Mouse (Mus musculus) cerebellum, adult 9-10 months (tissue): Measurements from ENCODE around the gene Magi1.
"Not testable (repeated sequence)": the region's sequence is repeated elsewhere in the genome, so short reads cannot be mapped to it uniquely, and the experiment has no call there.

Experiments
- DNase-seq: peaks from one replicate; pipeline ENCODE4 v3.0.0; 2022

Magi1 gene

DNA sequence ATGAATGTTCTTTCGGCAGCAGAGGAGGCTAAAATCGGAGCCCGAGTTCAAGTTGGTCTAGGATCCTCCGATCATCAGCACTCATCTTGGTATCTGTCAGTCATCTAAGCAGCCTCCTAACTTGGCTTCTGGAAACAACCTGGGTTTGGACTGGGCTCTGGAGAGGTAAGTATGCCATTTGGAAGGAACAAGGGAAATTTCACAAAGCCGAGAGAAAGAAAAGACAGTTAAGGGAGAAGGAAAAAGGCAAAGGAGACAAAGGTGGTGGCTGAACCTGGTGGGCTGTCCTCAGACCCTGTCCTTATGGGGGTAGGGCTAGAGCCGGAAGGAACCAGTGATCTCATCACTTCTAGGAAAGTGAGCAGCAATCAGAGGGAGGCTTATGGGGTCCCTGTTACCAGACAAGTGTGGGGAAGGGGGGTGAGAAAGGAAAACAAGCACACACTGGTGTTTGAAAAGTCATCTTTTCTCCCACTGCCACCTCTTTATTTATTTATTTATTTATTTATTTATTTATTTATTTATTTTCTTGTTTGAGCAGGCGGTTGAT lies 565.8 kb downstream of the Magi1 start:
- no peak for DNase-seq

DNA sequence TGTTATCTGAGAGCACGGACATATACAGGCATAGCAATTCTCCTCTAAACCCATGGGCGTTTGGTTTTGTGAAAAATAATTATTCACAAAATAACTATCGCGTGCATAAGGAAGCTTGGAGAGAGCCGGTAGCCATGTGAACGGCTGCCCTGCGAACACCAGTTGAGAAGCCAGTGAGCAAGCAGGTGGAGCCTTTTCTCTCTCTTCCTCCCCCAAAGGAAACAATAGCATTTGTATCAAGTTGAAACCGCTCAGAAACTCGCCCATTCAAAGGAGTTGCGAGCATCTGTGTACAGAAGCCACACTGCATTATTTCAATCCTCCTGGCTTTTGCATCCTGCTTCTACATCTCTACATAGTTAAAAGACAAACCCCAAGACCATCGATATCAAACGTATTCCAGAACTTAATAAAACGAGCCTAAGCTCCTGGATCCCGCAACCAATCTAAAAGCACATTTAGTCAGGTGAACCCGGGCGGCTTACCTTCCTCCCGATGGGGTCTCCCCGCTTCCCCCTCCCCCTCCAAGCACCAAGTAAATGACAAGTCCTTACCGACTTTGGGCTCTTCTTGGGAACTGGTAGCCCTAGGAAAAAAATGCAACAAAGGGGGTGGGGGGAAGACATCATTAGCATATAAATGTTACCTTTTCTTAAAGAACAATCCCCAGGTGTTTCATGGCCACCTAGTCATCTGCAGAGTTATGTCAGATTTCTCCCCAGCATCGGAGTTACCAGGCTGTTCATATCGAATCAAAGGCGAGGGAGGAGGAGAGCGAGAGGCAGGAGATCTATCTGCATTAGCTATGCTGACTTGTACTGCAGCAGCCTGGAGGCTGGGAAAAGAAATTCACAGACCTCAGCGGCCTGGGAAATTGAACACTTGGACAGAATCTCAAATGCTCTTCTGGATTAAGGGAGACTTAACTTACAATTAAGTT lies 566.8 kb downstream of the Magi1 start:
- no peak for DNase-seq

DNA sequence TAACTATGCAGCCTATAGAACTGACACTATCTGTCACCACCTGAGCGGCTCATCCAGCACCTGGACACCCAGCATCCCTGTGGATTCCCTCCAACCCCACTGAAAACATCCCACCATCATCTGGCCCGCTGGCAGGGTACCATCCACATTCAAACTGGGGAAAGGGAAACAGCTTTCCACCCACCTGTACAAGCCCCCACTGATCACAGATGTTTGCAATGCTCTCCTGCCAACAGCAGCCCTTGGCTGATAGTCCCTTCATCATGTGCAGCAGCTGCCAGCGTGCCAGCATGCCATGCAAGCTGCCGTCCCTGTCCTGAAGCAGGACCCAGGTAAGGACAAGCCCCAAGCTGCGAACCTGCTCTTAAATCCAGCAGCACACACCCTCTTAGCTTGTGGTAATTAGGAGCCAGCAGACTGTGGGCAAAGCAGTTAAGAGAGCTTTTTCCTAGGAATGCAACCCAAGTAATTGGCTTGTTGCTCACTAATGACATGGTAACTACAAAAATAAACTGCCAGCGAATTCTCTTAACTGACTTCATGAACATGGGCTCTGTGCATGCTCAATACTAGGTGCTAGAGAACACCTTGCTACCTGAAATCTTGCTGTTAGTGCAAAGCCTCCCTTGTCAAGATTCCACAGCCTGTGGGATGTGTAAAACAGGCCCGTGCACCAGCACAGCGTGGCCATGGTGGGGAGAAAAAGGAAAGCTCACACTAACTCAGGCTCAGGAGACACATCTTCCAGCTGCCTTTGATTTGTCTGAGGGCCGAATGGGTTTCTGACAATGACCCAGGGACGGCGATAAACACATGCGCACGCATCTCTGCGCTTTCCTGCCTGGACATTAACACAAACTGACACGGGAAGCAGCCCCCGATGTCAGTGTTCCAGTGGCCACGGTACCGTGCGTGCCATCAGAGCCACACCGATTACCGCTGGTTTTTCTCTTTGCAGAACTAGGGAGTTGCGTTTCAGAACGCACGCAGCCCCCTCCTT lies 568.2 kb downstream of the Magi1 start:
- no peak for DNase-seq

DNA sequence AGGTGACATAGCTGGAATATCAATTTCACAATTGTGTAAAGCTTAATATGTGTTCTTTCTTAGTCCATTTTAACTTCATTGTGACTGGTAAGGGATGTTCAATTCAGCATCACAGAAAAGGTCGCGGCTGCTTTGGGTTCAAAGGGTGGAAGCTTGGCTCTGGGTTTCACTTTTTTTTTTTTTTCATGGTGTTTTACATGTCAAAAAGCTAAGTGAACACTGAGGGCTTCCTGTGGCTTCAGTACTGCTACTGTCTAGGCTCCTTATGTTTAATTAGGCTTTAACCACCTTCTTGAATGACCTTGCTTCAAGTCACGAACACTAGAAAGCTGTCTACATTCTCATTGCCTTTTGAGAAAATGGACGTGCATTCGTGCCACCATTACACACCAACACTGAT lies 579.4 kb downstream of the Magi1 start:
- DNase-seq: no peak

DNA sequence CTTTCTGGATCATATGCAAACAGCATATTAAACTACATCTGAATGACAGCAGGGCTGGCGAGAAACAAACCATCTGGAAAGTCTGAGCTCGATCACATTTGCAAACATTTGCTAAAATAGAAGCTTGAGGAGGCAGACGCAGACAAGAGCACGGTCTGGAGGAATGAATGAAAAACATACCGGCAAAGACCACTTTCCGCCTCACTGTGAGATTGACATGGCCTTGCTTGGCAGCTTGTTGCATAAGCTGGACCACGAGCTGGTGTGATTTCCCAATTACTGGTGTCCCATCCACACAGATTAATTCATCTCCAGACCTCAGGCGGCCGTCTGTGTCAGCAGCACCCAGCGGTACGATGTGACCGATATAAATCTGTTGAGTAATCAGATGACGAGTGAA lies 584.3 kb downstream of the Magi1 start:
- DNase-seq: no peak

DNA sequence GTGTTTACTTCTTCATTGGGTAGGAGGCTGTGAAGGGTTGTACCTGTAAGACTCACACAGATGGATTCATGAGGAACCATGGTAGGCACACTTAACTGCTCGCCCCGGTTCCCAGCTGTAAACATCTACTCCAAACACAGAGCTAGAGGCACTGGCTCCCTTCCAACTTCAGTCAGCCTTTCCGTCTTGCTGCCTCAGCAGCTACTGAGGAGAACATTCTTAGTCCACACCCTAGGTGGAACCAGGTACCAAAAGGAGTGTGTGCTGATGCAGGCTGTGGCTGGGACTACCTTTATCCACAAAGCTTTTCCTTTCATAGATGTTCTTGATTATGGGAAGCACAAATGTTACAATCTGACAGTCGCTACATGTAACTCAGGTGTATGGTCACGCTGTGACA lies 585.8 kb downstream of the Magi1 start:
- DNase-seq: no peak

DNA sequence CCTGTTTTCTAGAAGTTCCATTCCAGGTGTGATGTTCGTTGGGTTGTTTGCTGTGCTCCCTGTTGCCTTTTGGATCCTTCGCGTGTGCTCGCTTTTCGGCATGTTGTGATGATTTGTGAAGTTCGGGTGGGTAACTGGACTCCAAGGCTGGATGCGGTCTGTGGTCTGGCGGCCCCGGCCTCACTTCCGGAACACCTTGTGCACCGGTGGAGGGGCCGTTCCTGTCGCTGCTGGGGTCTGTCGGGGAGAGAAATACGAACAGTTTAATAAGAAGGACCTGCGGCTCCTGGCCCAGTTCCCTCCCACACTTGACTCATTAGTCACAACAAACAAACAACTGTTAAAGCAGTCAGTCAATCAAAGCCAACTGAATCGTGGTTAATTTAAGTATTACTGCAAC lies 605.0 kb downstream of the Magi1 start:
- no peak for DNase-seq

DNA sequence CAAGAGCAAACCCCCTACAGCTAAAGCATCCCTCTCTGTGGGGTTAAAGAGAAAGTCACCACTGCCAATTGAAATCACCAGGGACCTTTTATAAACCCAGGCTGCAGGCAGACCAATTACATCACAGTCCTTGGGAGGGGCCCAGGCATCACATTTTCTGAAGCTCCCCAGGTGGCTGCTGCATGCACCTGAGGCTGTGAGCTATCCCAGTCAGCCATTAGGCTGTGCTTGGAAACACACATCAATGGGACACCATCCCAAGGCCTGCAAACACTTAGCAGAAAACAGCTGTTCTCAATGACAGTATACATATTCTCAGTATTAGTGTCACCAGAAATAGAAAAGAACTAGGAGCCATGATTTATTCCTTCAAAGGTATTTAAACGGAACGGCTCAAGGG lies 617.0 kb downstream of the Magi1 start:
- DNase-seq: no peak

DNA sequence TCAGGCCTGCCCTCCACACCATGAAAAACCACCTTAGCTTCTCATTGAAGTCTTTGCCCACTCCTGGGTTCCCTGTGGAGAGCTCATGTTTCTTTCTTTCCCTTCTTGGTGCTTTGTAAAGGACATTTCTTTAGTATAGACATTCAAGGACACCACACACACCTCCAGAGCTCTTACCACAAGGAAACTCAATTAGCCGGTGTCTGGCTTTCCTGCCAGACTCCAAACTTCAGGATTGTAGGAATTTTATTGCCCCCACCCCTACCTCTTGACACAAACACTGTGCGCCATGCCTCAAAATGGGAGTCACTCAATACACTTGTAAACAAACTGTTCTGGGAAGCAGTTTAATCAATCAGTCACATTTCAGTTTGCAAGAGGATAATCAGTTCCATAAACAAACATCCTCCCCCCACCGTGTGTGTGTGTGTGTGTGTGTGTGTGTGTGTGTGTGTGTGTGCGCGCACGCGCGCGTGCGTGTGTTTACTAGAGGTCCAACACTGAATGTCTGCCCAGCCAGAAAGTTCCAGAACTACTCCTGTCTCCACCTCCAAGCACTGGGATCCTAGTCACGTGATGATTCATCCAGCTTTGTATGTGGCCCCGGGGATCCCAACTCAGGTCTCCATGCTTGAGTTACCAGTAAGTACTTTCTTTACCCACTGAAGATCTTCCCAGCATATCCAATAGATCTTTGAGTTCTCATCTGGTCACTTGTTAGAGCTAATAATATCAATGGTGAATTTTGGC lies 618.5 kb downstream of the Magi1 start:
- no peak for DNase-seq

DNA sequence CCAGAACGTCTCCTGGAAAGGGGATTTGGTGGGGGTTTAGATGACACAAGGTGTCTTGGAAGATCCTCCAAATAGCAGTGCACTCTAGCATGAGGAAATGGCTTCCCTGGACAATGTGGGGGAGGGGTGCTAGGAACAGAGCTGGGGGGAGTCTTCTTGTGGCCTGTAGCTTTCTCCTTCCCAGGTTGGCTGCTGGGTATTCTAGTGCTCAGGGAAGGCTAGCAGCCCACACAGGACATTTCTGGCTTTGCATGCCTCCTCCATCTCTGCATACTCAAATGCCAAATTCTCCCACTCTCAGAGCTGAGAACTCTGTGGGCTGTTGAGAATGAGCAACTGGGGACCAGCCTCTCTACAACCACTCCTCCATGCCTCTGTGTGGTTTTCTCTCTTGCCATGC lies 622.6 kb downstream of the Magi1 start:
- no peak for DNase-seq

DNA sequence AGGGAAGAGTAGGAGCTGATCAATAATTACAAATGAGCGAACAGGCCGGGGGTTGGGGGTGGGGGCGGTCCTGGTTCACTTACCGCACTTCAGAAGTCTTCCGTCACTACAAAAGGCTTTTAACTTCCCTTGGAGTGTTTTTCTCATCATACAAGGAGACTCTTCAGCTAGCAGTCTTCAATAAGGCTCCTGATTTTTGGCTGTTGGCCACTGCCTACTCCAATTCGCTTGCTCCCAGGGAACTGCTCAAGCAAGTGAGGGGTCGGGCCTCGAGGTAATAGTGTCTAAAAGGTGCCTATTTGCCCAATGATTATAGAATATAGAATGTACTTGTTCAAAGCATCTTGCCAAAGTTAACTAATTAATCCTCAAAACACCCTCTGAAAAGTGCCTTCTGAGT lies 624.2 kb downstream of the Magi1 start:
- no peak for DNase-seq

DNA sequence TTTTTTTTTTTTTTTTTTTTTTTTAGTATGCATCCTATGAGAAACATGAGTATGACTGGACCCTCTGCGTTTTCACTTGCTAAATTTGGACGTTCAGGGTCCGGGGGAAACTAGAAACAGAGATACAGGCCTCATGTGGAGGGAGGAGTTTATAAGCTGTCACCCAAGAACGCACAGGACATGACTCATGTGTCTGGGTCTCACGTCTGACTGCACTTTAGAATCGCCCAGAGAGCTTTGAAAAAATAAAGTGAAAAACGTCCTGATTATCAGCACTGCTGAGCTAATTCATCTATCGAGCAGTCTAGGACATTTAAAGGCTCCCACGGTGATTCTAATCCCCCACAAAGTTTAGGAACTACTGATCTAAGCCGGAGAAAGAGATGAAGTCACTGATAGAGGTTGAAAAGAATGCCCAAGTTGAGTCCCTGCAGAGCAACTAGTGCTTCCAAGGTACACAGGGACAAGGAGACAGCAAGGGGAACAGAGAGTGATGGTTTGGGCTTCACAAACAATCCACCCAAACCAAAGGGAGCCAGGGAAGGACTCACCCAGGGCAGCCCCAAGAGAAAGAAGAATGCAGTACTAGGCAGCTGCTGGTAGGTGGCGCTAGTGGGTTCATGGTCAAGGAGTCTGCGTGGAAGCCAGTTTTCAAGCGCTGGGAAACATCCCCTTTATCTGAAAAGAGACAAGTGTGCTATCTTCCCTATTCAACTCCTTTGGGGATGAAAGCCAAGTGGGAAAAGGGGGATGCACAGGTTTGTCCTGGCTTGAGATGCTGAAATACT lies 626.3 kb downstream of the Magi1 start:
- DNase-seq: peak; percentile 47

DNA sequence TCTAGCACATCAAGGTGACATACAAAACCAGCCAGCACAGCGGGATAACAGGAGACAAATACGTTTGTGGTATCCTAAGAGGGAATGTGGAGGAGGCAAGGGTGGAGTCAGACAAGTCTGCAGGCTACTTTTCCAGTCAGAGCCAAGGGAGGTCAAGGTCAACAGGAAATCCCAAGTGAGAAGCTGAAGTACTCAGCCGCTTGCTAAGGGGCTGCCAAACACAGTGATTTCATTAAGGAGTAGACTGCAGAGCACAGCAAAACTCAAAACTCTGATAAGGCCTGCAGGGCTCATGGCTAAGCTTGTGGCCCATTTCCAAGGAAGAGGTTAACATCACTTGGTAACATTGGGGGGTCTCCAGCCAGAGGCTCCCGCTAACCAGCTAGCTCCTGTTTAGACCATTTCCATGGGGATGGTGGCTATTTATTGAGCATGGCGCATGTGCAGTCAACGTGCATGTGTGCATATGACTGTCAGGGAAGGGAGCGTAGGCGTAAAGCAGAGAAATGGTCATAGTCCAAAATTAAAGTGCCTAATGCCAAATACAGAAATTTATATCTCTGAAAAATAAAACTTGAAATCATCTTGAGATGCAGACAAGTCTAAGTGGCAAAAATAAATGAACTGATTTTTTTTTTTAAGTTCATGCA lies 635.0 kb downstream of the Magi1 start:
- no peak for DNase-seq

DNA sequence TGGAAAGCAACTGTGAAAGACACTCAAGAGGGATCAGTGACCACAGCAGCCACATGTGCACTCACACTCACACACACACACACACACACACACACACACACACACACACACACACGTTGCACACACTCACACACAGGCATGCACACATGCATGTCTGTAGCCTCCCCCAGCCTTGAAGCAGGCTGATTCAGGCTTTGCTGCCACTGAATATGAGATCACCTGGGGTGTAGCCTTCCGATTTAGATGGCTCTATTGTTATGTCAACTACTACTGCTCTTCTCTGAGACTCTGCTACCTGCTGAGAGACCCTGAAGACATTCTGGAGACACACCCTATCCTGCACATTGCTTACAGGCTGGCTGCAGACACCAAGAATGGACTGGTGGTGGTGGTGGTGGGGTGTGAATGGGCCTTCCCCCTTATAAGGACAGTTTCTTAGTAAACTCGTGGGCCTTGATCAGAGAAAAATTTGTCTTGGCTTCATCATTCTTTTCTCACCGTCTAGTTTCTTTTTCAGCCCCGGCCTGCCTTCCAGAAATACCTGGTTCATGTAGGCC lies 653.9 kb downstream of the Magi1 start:
- not testable (repeated sequence) for DNase-seq

DNA sequence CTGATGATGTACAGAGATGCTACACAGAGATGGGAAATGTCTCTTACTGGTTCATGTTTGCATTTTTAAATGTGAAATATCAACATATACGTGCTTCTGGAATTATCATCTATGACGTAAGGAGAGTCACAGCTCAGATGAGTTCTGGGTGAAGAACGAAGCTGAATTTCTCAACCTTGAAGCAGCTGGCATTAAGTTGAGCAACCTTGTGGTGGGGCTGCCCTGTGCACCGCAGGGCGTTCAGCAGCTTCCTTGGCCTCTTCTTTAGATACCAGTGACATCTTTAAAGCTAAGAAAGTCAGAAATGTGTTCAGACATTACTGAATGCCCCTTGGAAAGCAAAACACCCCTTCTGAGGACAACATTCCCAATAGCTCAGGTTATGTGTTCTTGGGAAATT lies 656.5 kb downstream of the Magi1 start:
- no peak for DNase-seq
